Mouse (Mus musculus) stomach, embryonic 14.5 days (tissue): ENCODE results near the gene Mthfd1l. TPM values are rescaled to one million over a fixed set of nuclear protein-coding genes. Genes with fewer than 3 reads are reported as not detected.
A peak's percentile ranks its signal among the peaks of the same experiment; 100 is the strongest.
"Not testable (repeated sequence)": the region's sequence is repeated elsewhere in the genome, so short reads cannot be mapped to it uniquely, and the experiment has no call there.

ENCODE experiments used
- ATAC-seq: fragments of 200-750 bp; cut with Nextera tagmentation; 2 replicates; pipeline ENCODE4 v1.8.0; 2017; ENCODE audit warnings: low read depth, moderate TSS enrichment; ENCODE audit not compliant: insufficient number of reproducible peaks, insufficient read depth, low FRiP score
- H3K27ac ChIP-seq: fragments of 300-500 bp; sonication (generic); 2 replicates; pipeline ENCODE4 v1.5.1; 2014; ENCODE audit warnings: mild to moderate bottlenecking, low read length, moderate library complexity, mixed read lengths
- H3K27me3 ChIP-seq: fragments of 300-500 bp; sonication (generic); 2 replicates; pipeline ENCODE4 v1.6.1; 2014; ENCODE audit warnings: low read length, control low read depth, mixed read lengths; ENCODE audit not compliant: control insufficient read depth, insufficient read depth
- H3K36me3 ChIP-seq: fragments of 300-500 bp; sonication (generic); 2 replicates; pipeline ENCODE4 v1.6.1; 2014; ENCODE audit warnings: mild to moderate bottlenecking, control low read depth, low read length, moderate library complexity, mixed read lengths; ENCODE audit not compliant: control insufficient read depth, insufficient read depth
- H3K4me1 ChIP-seq: fragments of 300-500 bp; sonication (generic); 2 replicates; pipeline ENCODE4 v1.6.1; 2014; ENCODE audit warnings: low read length, control low read depth, mixed read lengths; ENCODE audit not compliant: control insufficient read depth, insufficient read depth
- H3K4me2 ChIP-seq: fragments of 300-500 bp; sonication (generic); replicated peaks from 2 replicates; pipeline ENCODE4 v1.6.1; 2014; ENCODE audit warnings: low read depth, low read length, control low read depth
- H3K4me3 ChIP-seq: fragments of 300-500 bp; sonication (generic); 2 replicates; pipeline ENCODE4 v1.5.1; 2014; ENCODE audit warnings: low read depth, low read length, control low read depth
- H3K9ac ChIP-seq: fragments of 300-500 bp; sonication (generic); replicated peaks from 2 replicates; pipeline ENCODE4 v1.6.1; 2014; ENCODE audit warnings: low read depth, mild to moderate bottlenecking, control low read depth, low read length, moderate library complexity, mixed read lengths
- H3K9me3 ChIP-seq: fragments of 300-500 bp; sonication (generic); 2 replicates; pipeline ENCODE4 v1.6.1; 2016; ENCODE audit warnings: low read depth, low read length, control low read depth; ENCODE audit not compliant: control insufficient read depth
- WGBS: fragments of 180-500 bp; shearing (Covaris S2); extraction: QIAGEN DNeasy Blood & Tissue Kit; methylation state at CpG from one replicate; pipeline ENCODE4 v1.1.7; 2014; 5-methylcytosine and 5-hydroxymethylcytosine counted together
- polyA plus RNA-seq: library from polyadenylated mRNA; unstranded; fragments of >200 nt; fragmentation: Nextera tagmentation; extraction: Ambion mirVana; gene quantifications from 2 replicates; pipeline ENCODE4 v1.2.1, GENCODE M21; 2014

The Mthfd1l gene
- polyA plus RNA-seq, 1 experiment from 2014 or later = 16.3 TPM

GRCm38 (mm10) chr10:4071069-4071844 lies 98.3 kb downstream of the Mthfd1l start:
- H3K9ac ChIP-seq = no peak overlapping the region
- no peak overlapping the region for H3K4me3 ChIP-seq
- no peaks in the 10 kb centered on the region; the same call in 1 of the 2 replicates for H3K4me1 ChIP-seq
- no peaks in the 10 kb centered on the region for H3K27me3 ChIP-seq
- no peaks in the 10 kb centered on the region for H3K36me3 ChIP-seq
- WGBS = 84% methylated on average over 8 of the region's 8 CpGs
- H3K4me2 ChIP-seq = no peak overlapping the region
- no peaks in the 10 kb centered on the region for H3K9me3 ChIP-seq
- no peak overlapping the region for H3K27ac ChIP-seq
- no peak for ATAC-seq

DNA sequence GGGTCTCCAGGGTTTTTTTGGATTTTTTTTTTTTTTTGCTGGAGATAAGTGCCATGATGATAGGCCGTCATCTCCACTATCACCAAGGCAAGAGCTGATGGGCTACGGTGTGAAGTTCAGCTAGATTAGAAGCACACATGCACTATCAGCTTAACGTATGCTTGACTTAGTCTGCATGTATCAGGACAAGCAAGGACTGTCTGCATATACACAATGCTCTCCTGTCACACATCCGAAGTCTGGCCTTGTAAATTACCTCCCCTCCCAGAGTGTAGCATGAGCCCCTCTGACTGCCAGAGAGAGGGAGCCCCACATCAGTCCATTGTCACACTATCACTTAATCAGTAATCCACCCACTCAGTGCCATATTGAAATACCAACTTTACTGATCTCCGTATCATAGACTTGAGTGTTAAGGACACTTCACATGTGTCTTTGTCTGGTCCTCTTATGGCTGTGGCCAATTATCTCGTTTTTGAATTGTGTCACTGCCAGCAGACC lies 99.0 kb downstream of the Mthfd1l start:
- no peak overlapping the region for H3K27ac ChIP-seq
- H3K4me2 ChIP-seq = no peak overlapping the region
- no peak overlapping the region for H3K9ac ChIP-seq
- WGBS = 86% methylated on average over 6 of the region's 6 CpGs
- H3K27me3 ChIP-seq = no peaks in the 10 kb centered on the region
- no peak overlapping the region for H3K4me3 ChIP-seq
- no peaks in the 10 kb centered on the region for H3K36me3 ChIP-seq
- H3K9me3 ChIP-seq = no peaks in the 10 kb centered on the region
- no peaks in the 10 kb centered on the region for H3K4me1 ChIP-seq
- no peak for ATAC-seq

DNA sequence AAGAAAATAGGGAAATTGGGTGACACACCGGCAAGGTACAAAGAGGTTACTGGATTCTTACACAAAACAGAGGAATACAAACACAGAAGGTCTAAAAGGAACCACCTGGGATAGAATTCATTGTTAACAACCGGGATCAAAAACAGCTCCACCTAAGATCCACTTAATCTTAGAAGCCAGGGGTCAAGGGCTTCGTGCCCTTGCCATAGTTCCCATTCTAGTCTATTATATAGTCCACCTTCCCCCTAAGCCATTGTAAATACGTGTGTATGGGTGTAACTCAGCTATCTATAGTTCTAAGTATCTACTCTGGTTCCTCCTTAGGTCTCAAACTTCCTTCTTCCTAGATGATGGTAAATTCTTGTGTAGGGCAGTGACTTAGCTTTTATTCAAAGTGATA lies 99.6 kb downstream of the Mthfd1l start:
- not testable (repeated sequence) for H3K9me3 ChIP-seq, H3K36me3 ChIP-seq, H3K4me1 ChIP-seq, H3K9ac ChIP-seq, H3K27ac ChIP-seq, H3K4me2 ChIP-seq, H3K4me3 ChIP-seq, ATAC-seq, H3K27me3 ChIP-seq
- 74% methylated on average over 4 of the region's 4 CpGs for WGBS

DNA sequence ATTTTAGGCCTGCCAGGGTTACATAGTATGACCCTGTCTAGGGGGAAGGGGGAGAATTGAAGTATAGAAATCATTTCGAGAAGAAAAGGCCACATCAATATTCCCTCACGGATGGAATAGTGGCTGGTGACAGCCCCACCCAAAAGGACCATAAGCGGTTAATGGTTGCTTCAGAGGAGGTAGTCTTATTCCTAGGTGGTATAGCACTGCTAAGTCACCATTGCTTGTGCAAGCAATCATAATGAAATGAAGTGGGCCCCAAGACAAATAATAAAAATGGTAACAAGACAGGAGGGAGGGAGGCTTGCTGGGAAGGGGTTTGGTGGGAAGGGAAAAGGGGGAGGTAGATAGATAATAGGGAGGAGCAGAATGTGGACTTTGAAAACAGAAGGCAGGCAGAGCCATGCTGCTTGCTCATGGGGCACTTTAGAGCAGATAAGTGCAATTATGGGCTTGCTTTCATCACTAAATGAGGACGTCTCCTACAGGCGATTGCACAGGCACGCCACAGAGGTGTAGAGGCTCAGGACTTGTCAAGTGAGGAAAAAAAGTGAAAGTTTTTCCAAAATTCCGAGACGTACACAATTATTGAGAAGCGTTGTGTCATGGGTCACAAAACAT lies 105.4 kb downstream of the Mthfd1l start:
- no peak overlapping the region for H3K9ac ChIP-seq
- no peak overlapping the region for H3K4me3 ChIP-seq
- H3K27ac ChIP-seq = peak overlapping the region; percentile 82; the same call in 1 of the 2 replicates
- H3K36me3 ChIP-seq = no peaks in the 10 kb centered on the region
- H3K4me1 ChIP-seq = peaks cover 16% of the 10 kb centered on the region
- no peak overlapping the region for H3K4me2 ChIP-seq
- WGBS = 75% methylated on average over 9 of the region's 9 CpGs
- no peaks in the 10 kb centered on the region for H3K9me3 ChIP-seq
- ATAC-seq = no peak
- H3K27me3 ChIP-seq = no peaks in the 10 kb centered on the region

GRCm38 (mm10) chr10:4078979-4079630 lies 106.2 kb downstream of the Mthfd1l start:
- peak; percentile 23; the same call in 1 of the 2 replicates for ATAC-seq
- H3K9ac ChIP-seq = 0 out of 2 replicates have a peak overlapping the region, but pooled peaks have one; percentile 14
- H3K27me3 ChIP-seq = no peaks in the 10 kb centered on the region
- H3K27ac ChIP-seq = peak overlapping the region; percentile 82
- WGBS = 29% methylated on average over 8 of the region's 8 CpGs
- H3K9me3 ChIP-seq = no peaks in the 10 kb centered on the region
- no peaks in the 10 kb centered on the region for H3K36me3 ChIP-seq
- no peak overlapping the region for H3K4me3 ChIP-seq
- H3K4me2 ChIP-seq = no peak overlapping the region; the same call in 1 of the 2 replicates
- H3K4me1 ChIP-seq = peaks cover 16% of the 10 kb centered on the region

DNA sequence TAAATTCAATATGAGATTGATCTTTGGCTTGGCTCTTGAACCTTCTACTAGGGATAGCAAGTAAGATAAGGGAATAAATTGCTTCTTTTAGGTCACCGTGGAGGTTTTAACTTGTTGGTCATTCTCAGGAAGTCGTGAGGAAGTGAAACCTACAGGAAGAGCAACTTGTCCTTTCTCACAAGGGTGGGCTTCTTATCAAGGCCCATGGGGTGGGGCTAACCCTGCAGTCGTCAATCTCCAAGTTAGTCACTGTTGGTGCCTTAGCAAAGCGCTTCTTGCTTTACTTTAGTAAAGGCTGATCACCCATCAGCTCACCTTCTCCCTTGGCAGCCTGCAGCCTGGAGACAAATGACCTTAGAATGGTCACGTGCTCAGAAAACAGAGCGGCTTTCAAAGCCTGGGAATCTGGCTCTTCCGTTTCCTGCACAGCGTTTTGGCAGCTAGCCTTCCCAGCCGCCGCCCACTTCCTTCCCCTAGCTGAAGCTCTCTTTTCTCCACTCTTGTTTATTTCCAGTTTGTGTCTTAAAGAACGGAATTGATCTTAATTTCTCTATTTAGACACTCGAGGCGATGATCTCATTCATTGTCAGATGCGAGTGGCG lies 106.8 kb downstream of the Mthfd1l start:
- ATAC-seq = peak; percentile 59
- Histone ChIP-seq H3K27ac (peak overlapping the region; percentile 82), H3K9me3 (no peaks in the 10 kb centered on the region), H3K9ac (no peak overlapping the region), H3K27me3 (no peaks in the 10 kb centered on the region), H3K4me3 (no peak overlapping the region), H3K36me3 (no peaks in the 10 kb centered on the region), H3K4me2 (peak overlapping the region; percentile 25; the same call in 1 of the 2 replicates), H3K4me1 (peaks cover 16% of the 10 kb centered on the region)
- WGBS = 20% methylated on average over 15 of the region's 15 CpGs

GRCm38 (mm10) chr10:4083609-4084008 lies 110.7 kb downstream of the Mthfd1l start:
- WGBS = 91% methylated on average over 9 of the region's 9 CpGs
- Histone ChIP-seq H3K4me1 (peaks cover 12% of the 10 kb centered on the region), H3K27ac (no peak overlapping the region), H3K4me2 (no peak overlapping the region), H3K9me3 (no peaks in the 10 kb centered on the region), H3K9ac (no peak overlapping the region), H3K4me3 (no peak overlapping the region), H3K27me3 (no peaks in the 10 kb centered on the region), H3K36me3 (no peaks in the 10 kb centered on the region)
- no peak for ATAC-seq

DNA sequence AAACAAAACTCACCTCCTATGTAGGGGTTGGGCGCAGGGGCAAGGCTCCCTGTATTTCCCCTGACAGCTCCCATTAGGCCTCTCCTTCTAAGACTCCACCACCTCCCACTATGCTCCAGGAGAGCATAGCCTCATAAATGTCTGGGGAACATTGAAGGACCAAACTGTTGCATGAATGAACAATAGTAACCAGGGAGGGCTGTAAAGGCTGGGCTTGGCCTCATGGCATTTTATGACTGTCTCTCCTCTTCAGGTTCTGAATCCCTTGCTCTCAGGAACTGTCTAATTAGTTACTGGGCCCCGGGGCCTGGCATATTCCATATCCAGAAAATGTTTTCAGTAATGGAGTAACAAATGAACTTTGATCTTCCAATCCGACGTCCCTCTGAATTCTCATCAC lies 112.0 kb downstream of the Mthfd1l start:
- Histone ChIP-seq H3K9me3 (no peaks in the 10 kb centered on the region), H3K4me3 (no peak overlapping the region), H3K36me3 (no peaks in the 10 kb centered on the region), H3K4me1 (no peaks in the 10 kb centered on the region), H3K9ac (no peak overlapping the region), H3K4me2 (no peak overlapping the region), H3K27me3 (no peaks in the 10 kb centered on the region), H3K27ac (no peak overlapping the region)
- 80% methylated on average over 4 of the region's 4 CpGs for WGBS
- ATAC-seq = no peak
